Comparison of ENCODE assay signal across 24 mouse cellular contexts in genomic region chr4:147530366-147530765, GRCm38 (mm10). TPM values are rescaled to one million over a fixed set of nuclear protein-coding genes. Genes with fewer than 3 reads are reported as not detected.
DNase-seq lines count a peak whose midpoint lies in the region; ATAC-seq and TF ChIP-seq lines count a peak whose summit lies in the region.
"Had no signal": no experiment of that assay in that cellular context is flagged by ENCODE, and none has a peak within 500 bp of the region (broad histone marks: within the 10 kb centered on the region; RNA-seq: fewer than 3 reads in every experiment).

No protein-coding gene starts in this region.

- 0 out of 2 replicates have a peak, but pooled peaks have one; percentile 9 for TF ChIP-seq CTCF in liver, postnatal 0 days (IDR thresholded peaks at IDR 0.05; ENCODE audit: low read depth)

- no peak for ATAC-seq in heart, embryonic 11.5 days (replicated peaks; ENCODE audit: insufficient number of reproducible peaks, low FRiP score, low TSS enrichment)
- ATAC-seq in liver, postnatal 0 days: no peak
- ATAC-seq: forebrain, embryonic 13.5 days; forebrain, embryonic 16.5 days; intestine, postnatal 0 days had no signal

- no peak overlapping the region for H3K4me2 ChIP-seq in heart, embryonic 11.5 days
- H3K4me2 ChIP-seq in liver, postnatal 0 days (ENCODE audit: low read depth, low read length): no peak overlapping the region
- H3K4me2 ChIP-seq: forebrain, embryonic 13.5 days; heart, embryonic 15.5 days; hindbrain, embryonic 12.5 days; hindbrain, embryonic 15.5 days had no signal

- no peaks in the 10 kb centered on the region for H3K36me3 ChIP-seq in heart, embryonic 11.5 days (ENCODE audit: control insufficient read depth, insufficient read depth, low read length)
- no peaks in the 10 kb centered on the region for H3K36me3 ChIP-seq in liver, postnatal 0 days (replicated peaks; ENCODE audit: insufficient read depth, low read length)
- H3K36me3 ChIP-seq: forebrain, embryonic 10.5 days; heart, embryonic 10.5 days; heart, embryonic 15.5 days; hindbrain, embryonic 12.5 days; hindbrain, embryonic 15.5 days had no signal

- no peaks in the 10 kb centered on the region for H3K27me3 ChIP-seq in heart, embryonic 11.5 days (ENCODE audit: control insufficient read depth, insufficient read depth, low read length)
- no peaks in the 10 kb centered on the region for H3K27me3 ChIP-seq in liver, postnatal 0 days (ENCODE audit: insufficient read depth, low read length)
- H3K27me3 ChIP-seq: forebrain, embryonic 13.5 days; heart, embryonic 15.5 days; hindbrain, embryonic 12.5 days; hindbrain, embryonic 15.5 days had no signal

- WGBS in heart, embryonic 11.5 days (ENCODE audit: insufficient replicate concordance): 70% methylated on average over 1 of the region's 1 CpGs
- 75% methylated on average over 1 of the region's 1 CpGs for WGBS in liver, postnatal 0 days (ENCODE audit: insufficient replicate concordance)

- peaks cover 25% of the 10 kb centered on the region for H3K9me3 ChIP-seq in heart, embryonic 11.5 days (replicated peaks; ENCODE audit: control insufficient read depth, low read length)
- peaks cover 24% of the 10 kb centered on the region for H3K9me3 ChIP-seq in liver, postnatal 0 days (ENCODE audit: low read length)

- no peak for TF ChIP-seq EP300 in liver, postnatal 0 days (IDR thresholded peaks at IDR 0.05; ENCODE audit: low read depth)

- no peak overlapping the region for H3K9ac ChIP-seq in heart, embryonic 11.5 days (ENCODE audit: low read depth, low read length)
- no peak overlapping the region for H3K9ac ChIP-seq in liver, postnatal 0 days (replicated peaks)
- H3K9ac ChIP-seq: forebrain, embryonic 13.5 days; heart, embryonic 15.5 days; hindbrain, embryonic 12.5 days; hindbrain, embryonic 15.5 days had no signal

- peak; percentile 29 for DNase-seq in heart, adult 11 months
- DNase-seq in liver, postnatal 0 days: no peak
- DNase-seq in liver (no peak), ZHBTc4 (ENCODE audit: low read depth, low spot score) (peak; percentile 72)
- DNase-seq in adrenal gland, postnatal 10 days: no peak
- no peak for DNase-seq in urinary bladder, postnatal 36 days (ENCODE audit: low spot score in 2 of 2)
- DNase-seq: adrenal gland, adult 2 months; adrenal gland, postnatal 25 days; cerebellum, adult 11-12 months; cerebellum, adult 9-10 months; cerebellum, postnatal 14 days; gastrocnemius, postnatal 14 days; heart, adult 18-20 months; heart, postnatal 14 days had no signal

- H3K27ac ChIP-seq in heart, embryonic 11.5 days (ENCODE audit: low read depth, low read length): no peak overlapping the region
- no peak overlapping the region for H3K27ac ChIP-seq in liver, postnatal 0 days (ENCODE audit: low read depth)
- H3K27ac ChIP-seq: forebrain, embryonic 10.5 days; forebrain, embryonic 13.5 days; heart, embryonic 10.5 days; heart, embryonic 15.5 days; hindbrain, embryonic 12.5 days; hindbrain, embryonic 15.5 days had no signal

- H3K4me3 ChIP-seq in heart, embryonic 11.5 days (ENCODE audit: low read depth, low read length): no peak overlapping the region
- H3K4me3 ChIP-seq in liver, postnatal 0 days (ENCODE audit: low read depth, low read length): no peak overlapping the region
- H3K4me3 ChIP-seq: forebrain, embryonic 10.5 days; forebrain, embryonic 13.5 days; heart, embryonic 10.5 days; heart, embryonic 15.5 days; hindbrain, embryonic 12.5 days; hindbrain, embryonic 15.5 days had no signal

- no peaks in the 10 kb centered on the region for H3K4me1 ChIP-seq in heart, embryonic 11.5 days (ENCODE audit: control insufficient read depth, insufficient read depth, low read length)
- H3K4me1 ChIP-seq in liver, postnatal 0 days (ENCODE audit: insufficient read depth): no peaks in the 10 kb centered on the region
- H3K4me1 ChIP-seq: forebrain, embryonic 10.5 days; forebrain, embryonic 13.5 days; heart, embryonic 10.5 days; heart, embryonic 15.5 days; hindbrain, embryonic 12.5 days; hindbrain, embryonic 15.5 days had no signal

RNA-seq across cellular contexts. Expression of gene Gm16503, which starts 9.7 kb away (rescaled TPM):
- polyA plus RNA-seq in heart, embryonic 11.5 days (2014; fragmentation: Nextera tagmentation; extraction: Ambion mirVana): 0.52 and 0.61 TPM in 2 replicates
- polyA plus RNA-seq in liver, postnatal 0 days (2015; fragmentation: Nextera tagmentation; extraction: Ambion mirVana): 0.06 TPM in 1 of 2 replicates, not detected in the other
- total RNA-seq in adrenal gland, postnatal 10 days (2021): 1 to 10 TPM in 1 of 2 experiments, under 1 TPM in 1; 0.24 to 1.4 TPM
- total RNA-seq: gastrocnemius, adult 18-20 months had no signal
- polyA plus RNA-seq: adrenal gland, adult 2 months had no signal

RNA-seq across cellular contexts. Expression of gene Zfp985, which starts 22.7 kb away (rescaled TPM):
- polyA plus RNA-seq in heart, embryonic 11.5 days (2014; fragmentation: Nextera tagmentation; extraction: Ambion mirVana): 0.07 and 0.19 TPM in 2 replicates
- polyA plus RNA-seq in liver, postnatal 0 days (2015; fragmentation: Nextera tagmentation; extraction: Ambion mirVana): 0.04 and 0.09 TPM in 2 replicates
- under 1 TPM; 0.24 to 0.55 TPM for total RNA-seq in adrenal gland, postnatal 10 days (2021)
- polyA plus RNA-seq: adrenal gland, adult 2 months; forebrain, embryonic 16.5 days had no signal

RNA-seq across cellular contexts. Expression of gene Zfp982, which starts 38.1 kb away (rescaled TPM):
- polyA plus RNA-seq in heart, embryonic 11.5 days (2014; fragmentation: Nextera tagmentation; extraction: Ambion mirVana): 8.6 and 9.7 TPM in 2 replicates
- polyA plus RNA-seq in liver, postnatal 0 days (2015; fragmentation: Nextera tagmentation; extraction: Ambion mirVana): 0.99 and 1.2 TPM in 2 replicates
- 10 to 100 TPM in 1 of 2 experiments, 1 to 10 TPM in 1; 9.0 to 13.4 TPM for total RNA-seq in adrenal gland, postnatal 10 days (2021)
- polyA plus RNA-seq: adrenal gland, adult 2 months had no signal

Comparison
In these comparisons a context has a peak if more than half of its experiments do, and no peak if none do; other contexts are left out.
1. DNase-seq: peak in heart, adult 11 months (single experiment) and ZHBTc4 (single experiment); none in liver, postnatal 0 days (single experiment), liver (single experiment), adrenal gland, postnatal 10 days (single experiment) and urinary bladder, postnatal 36 days (0 of 2).